Comparison of ENCODE assay signal across 12 mouse cellular contexts in genomic region chr3:74787741-74788140, GRCm38 (mm10).
"Had no signal": no experiment of that assay in that cellular context is flagged by ENCODE, and none has a peak within 500 bp of the region (broad histone marks: within the 10 kb centered on the region; RNA-seq: fewer than 3 reads in every experiment).

No protein-coding gene starts in this region.

- H3K27ac ChIP-seq: kidney, postnatal 0 days; limb, embryonic 13.5 days; liver, embryonic 14.5 days had no signal

- H3K9ac ChIP-seq: limb, embryonic 13.5 days; liver, embryonic 14.5 days had no signal

- DNase-seq: kidney, adult 8-10 months; kidney, postnatal 36 days; layer of hippocampus, adult 9-11 months; layer of hippocampus, postnatal 36 days; lung, adult 18-20 months; thymus, adult 18-20 months; thymus, postnatal 14 days had no signal

- H3K27me3 ChIP-seq: limb, embryonic 13.5 days had no signal

- H3K36me3 ChIP-seq: limb, embryonic 13.5 days had no signal

- H3K4me2 ChIP-seq: limb, embryonic 13.5 days had no signal

- H3K4me3 ChIP-seq: limb, embryonic 13.5 days; myocyte had no signal

- ATAC-seq: intestine, postnatal 0 days had no signal

- H3K9me3 ChIP-seq: limb, embryonic 13.5 days had no signal

- H3K4me1 ChIP-seq: limb, embryonic 13.5 days had no signal
